9 mouse cellular contexts compared by ENCODE assay signal in genomic region chr19:60340234-60340633, GRCm38 (mm10).
DNase-seq lines count a peak whose midpoint lies in the region.
"Had no signal": no experiment of that assay in that cellular context is flagged by ENCODE, and none has a peak within 500 bp of the region (broad histone marks: within the 10 kb centered on the region; RNA-seq: fewer than 3 reads in every experiment).

No protein-coding gene starts in this region.

- peak; percentile 14 for DNase-seq in kidney, postnatal 10 days
- no peak for DNase-seq in kidney, adult 8-10 months
- peak; percentile 17 for DNase-seq in thymus, postnatal 4 days
- DNase-seq in thymus, postnatal 25 days, result no peak
- DNase-seq in adipocyte (ENCODE audit: low spot score), result peak; percentile 6
- DNase-seq in heart, postnatal 4 days, result no peak
- no peak for DNase-seq in right cerebral cortex, adult 18-20 months
- DNase-seq: gastrocnemius, postnatal 10 days; heart, postnatal 36 days had no signal

Comparison
In these comparisons a context has a peak if more than half of its experiments do, and no peak if none do; other contexts are left out.
1. DNase-seq: peak in kidney, postnatal 10 days (single experiment), thymus, postnatal 4 days (single experiment) and adipocyte (single experiment); none in kidney, adult 8-10 months (0 of 2), thymus, postnatal 25 days (single experiment), heart, postnatal 4 days (single experiment) and right cerebral cortex, adult 18-20 months (single experiment).